Mouse (Mus musculus): ENCODE data around the gene Lrrc10b.

DNA sequence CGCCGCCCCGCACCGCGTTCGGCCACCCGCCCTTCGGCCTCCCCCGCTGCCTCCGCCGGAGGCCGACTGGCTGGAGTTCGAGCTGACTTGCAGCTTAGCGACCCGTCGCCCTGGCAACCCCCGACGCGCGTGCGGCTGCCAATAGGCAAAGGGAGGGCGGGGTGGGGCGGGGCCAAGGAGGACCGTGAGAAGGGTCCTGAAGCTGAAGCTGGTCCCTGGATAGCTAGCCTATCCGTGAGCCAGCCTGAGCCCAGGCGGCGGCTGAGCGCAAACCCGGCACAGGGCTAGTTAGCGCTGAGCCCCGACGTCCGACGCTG lies 169 bp upstream of the Lrrc10b start:
- TF ChIP-seq NELFE (IDR thresholded peaks at IDR 0.05; ENCODE audit: low read depth, low read length), result no peak
- TF ChIP-seq CHD2 (IDR thresholded peaks at IDR 0.05; ENCODE audit: low read length), result no peak
- TF ChIP-seq KAT2A (conservative IDR thresholded peaks at IDR 0.05; ENCODE audit: low read depth, low read length), result no peak
- no peak for TF ChIP-seq ZMIZ1 (IDR thresholded peaks at IDR 0.05; ENCODE audit: low read depth, low read length)
- no peak for TF ChIP-seq ETS1 (IDR thresholded peaks at IDR 0.05; ENCODE audit: low read depth, low read length)
- TF ChIP-seq ZC3H11A (IDR thresholded peaks at IDR 0.05; ENCODE audit: low read depth, low read length), result no peak
- TF ChIP-seq POLR2A (IDR thresholded peaks at IDR 0.05; ENCODE audit: control insufficient read depth in 1 of 2, insufficient read depth in 1 of 2, low read depth in 1 of 2, low read length in 2 of 2, poor library complexity in 1 of 2), result no peak
- TF ChIP-seq UBTF (IDR thresholded peaks at IDR 0.05; ENCODE audit: borderline replicate concordance, insufficient read depth, low read depth, low read length), result no peak
- TF ChIP-seq RCOR1 (IDR thresholded peaks at IDR 0.05; ENCODE audit: low read depth, low read length), result no peak
- TF ChIP-seq GATA1 (IDR thresholded peaks at IDR 0.05; ENCODE audit: low read depth, low read length), result no peak
- TF ChIP-seq CTCF (IDR thresholded peaks at IDR 0.05 in 2 of 3, conservative IDR thresholded peaks at IDR 0.05 in 1 of 3; ENCODE audit: control insufficient read depth in 1 of 3, insufficient read depth in 1 of 3, low read depth in 2 of 3, low read length in 3 of 3, poor library complexity in 1 of 3, severe bottlenecking in 1 of 3), result no peak
- no peak for TF ChIP-seq JUND (IDR thresholded peaks at IDR 0.05; ENCODE audit: low read depth, low read length)
- TF ChIP-seq EP300 (IDR thresholded peaks at IDR 0.05; ENCODE audit: low read depth in 1 of 2, low read length in 2 of 2), result no peak
- no peak for TF ChIP-seq USF1 (IDR thresholded peaks at IDR 0.05; ENCODE audit: low read depth, low read length)
